Mouse (Mus musculus) forebrain, postnatal 0 days (tissue): ENCODE data around the gene Flt1. TPM values are rescaled to one million over a fixed set of nuclear protein-coding genes. Genes with fewer than 3 reads are reported as not detected.

ENCODE experiments used
- ATAC-seq: fragments of 200-750 bp; cut with Nextera tagmentation; 2 replicates; pipeline ENCODE4 v1.8.0; 2017; ENCODE audit warnings: mild to moderate bottlenecking, moderate library complexity
- DNase-seq: peaks from one replicate; pipeline ENCODE4 v3.0.0-alpha.2; 2015
- H3K27ac ChIP-seq: fragments of 300-500 bp; sonication (generic); 2 replicates; pipeline ENCODE4 v1.5.1; 2014; ENCODE audit warnings: low read depth, mild to moderate bottlenecking, antibody characterized with exemption, low read length, moderate library complexity, mixed read lengths
- H3K27me3 ChIP-seq: fragments of 300-500 bp; sonication (generic); 2 replicates; pipeline ENCODE4 v1.6.1; 2014; ENCODE audit warnings: mild to moderate bottlenecking, low read length, mixed read lengths; ENCODE audit not compliant: insufficient read depth
- H3K36me3 ChIP-seq: fragments of 300-500 bp; sonication (generic); 2 replicates; pipeline ENCODE4 v1.6.1; 2014; ENCODE audit warnings: mild to moderate bottlenecking, moderate library complexity; ENCODE audit not compliant: insufficient read depth
- H3K4me1 ChIP-seq: fragments of 300-500 bp; sonication (generic); 2 replicates; pipeline ENCODE4 v1.6.1; 2014; ENCODE audit warnings: antibody characterized with exemption; ENCODE audit not compliant: insufficient read depth
- H3K4me2 ChIP-seq: fragments of 300-500 bp; sonication (generic); 2 replicates; pipeline ENCODE4 v1.6.1; 2014; ENCODE audit warnings: low read depth, mild to moderate bottlenecking, moderate library complexity
- H3K4me3 ChIP-seq: fragments of 300-500 bp; sonication (generic); 2 replicates; pipeline ENCODE4 v1.5.1; 2014; ENCODE audit warnings: low read depth, low read length, mixed read lengths
- H3K9ac ChIP-seq: fragments of 300-500 bp; sonication (generic); 2 replicates; pipeline ENCODE4 v1.6.1; 2014; ENCODE audit warnings: mild to moderate bottlenecking
- H3K9me3 ChIP-seq: fragments of 300-500 bp; sonication (generic); 2 replicates; pipeline ENCODE4 v1.6.1; 2016; ENCODE audit warnings: low read length
- CTCF ChIP-seq: sonication (generic); IDR thresholded peaks from 2 replicates; pipeline ENCODE4 v1.5.1; 2016; ENCODE audit warnings: antibody characterized with exemption, control low read depth, low read depth
- WGBS: fragments of 180-500 bp; shearing (Covaris S2); extraction: QIAGEN DNeasy Blood & Tissue Kit; methylation state at CpG from one replicate; pipeline ENCODE4 v1.1.7; 2014; 5-methylcytosine and 5-hydroxymethylcytosine counted together
- polyA plus RNA-seq: library from polyadenylated mRNA; unstranded; fragments of >200 nt; fragmentation: Nextera tagmentation; extraction: Ambion mirVana; gene quantifications from 2 replicates; pipeline ENCODE4 v1.2.1, GENCODE M21; 2015
- total RNA-seq: library from RNA; depleted of rRNA; stranded (reverse); fragments of >200 nt; gene quantifications from 2 replicates; pipeline ENCODE4 v1.2.3, GENCODE M21; 2014

Flt1 gene
- total and polyA plus RNA-seq, 2 experiments from 2014 or later, result 10.1 to 11.6 TPM

DNA sequence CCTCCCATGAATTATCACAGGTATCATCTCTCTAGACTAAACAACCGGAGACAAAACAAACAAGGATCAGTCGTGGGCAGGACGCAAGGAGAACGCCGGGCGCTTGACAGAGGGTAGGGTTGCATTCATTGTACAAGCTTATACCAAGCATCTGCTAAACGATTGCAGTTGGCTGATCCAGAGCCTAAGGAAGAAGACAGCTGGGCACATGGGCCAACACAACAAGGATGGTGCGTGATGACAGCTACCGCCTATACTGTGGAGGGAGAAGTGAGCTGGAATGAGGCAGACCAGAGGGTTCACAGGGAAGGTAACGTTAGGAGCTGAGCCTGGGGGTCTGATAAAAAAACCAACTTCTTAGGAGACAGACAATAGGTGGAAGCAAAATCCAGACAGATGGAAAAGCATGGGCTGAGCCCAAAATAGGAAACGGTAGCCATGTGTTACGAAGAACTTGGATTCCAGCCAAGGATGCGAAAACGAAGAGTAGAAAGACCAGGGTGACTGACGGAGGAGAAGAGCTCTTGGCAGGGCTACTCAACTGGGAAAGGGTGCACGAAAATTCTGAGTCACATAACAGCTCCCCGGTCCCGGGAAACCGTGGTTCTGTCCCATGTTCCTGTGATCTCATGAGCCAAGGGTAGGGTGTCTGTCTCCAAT lies 53.9 kb downstream of the Flt1 start:
- H3K9ac ChIP-seq, result no peak overlapping the region
- H3K27ac ChIP-seq, result no peak overlapping the region
- peak; percentile 74 for ATAC-seq
- WGBS, result 59% methylated on average over 19 of the region's 19 CpGs
- peak; percentile 64 for DNase-seq
- H3K9me3 ChIP-seq, result no peaks in the 10 kb centered on the region
- H3K4me1 ChIP-seq, result peaks cover 5% of the 10 kb centered on the region; the same call in 1 of the 2 replicates
- no peak for TF ChIP-seq CTCF
- H3K4me3 ChIP-seq, result no peak overlapping the region
- no peaks in the 10 kb centered on the region for H3K36me3 ChIP-seq
- no peaks in the 10 kb centered on the region for H3K27me3 ChIP-seq
- H3K4me2 ChIP-seq, result 0 out of 2 replicates have a peak overlapping the region, but pooled peaks have one; percentile 3

DNA sequence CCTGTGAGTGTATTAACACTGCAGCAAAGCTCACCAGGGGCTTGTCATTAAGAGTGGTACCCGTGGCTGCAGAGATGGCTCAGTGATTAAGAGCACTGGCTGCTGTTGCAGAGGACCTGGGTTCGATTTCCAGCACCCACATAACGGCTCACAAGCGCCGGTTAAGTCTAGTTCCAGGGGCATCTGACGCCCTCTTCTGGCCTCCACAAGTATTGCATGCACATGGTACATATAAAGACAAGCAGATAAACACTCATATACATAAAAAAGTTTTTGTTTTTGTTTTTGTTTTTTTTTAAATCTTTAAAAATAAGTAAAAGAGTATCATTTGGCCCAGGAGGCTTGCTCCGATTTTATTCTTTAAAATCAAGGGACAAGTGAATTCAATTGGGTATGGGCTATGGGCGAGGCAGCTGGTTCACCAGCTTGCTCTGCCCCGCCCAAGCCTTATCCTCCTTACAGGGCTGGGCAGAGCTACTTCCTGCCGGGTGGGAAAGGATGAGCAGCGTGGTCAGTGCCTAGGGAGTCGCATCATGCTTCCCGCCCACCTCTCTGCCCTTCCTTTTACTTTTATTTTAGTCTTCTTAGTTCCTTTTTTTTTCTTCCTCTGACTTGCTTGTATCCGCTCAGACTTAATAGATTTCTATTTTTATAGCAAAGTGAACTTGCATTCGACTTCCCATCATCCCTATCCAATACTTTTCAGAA lies 57.0 kb downstream of the Flt1 start:
- no peaks in the 10 kb centered on the region for H3K27me3 ChIP-seq
- H3K4me2 ChIP-seq, result no peak overlapping the region
- H3K9me3 ChIP-seq, result no peaks in the 10 kb centered on the region
- H3K27ac ChIP-seq, result no peak overlapping the region
- TF ChIP-seq CTCF, result 0 out of 2 replicates have a peak, but pooled peaks have one; percentile 8
- 90% methylated on average over 15 of the region's 15 CpGs for WGBS
- H3K4me3 ChIP-seq, result no peak overlapping the region
- DNase-seq, result no peak
- H3K9ac ChIP-seq, result no peak overlapping the region
- peaks cover 5% of the 10 kb centered on the region; the same call in 1 of the 2 replicates for H3K4me1 ChIP-seq
- no peak for ATAC-seq
- H3K36me3 ChIP-seq, result no peaks in the 10 kb centered on the region

DNA sequence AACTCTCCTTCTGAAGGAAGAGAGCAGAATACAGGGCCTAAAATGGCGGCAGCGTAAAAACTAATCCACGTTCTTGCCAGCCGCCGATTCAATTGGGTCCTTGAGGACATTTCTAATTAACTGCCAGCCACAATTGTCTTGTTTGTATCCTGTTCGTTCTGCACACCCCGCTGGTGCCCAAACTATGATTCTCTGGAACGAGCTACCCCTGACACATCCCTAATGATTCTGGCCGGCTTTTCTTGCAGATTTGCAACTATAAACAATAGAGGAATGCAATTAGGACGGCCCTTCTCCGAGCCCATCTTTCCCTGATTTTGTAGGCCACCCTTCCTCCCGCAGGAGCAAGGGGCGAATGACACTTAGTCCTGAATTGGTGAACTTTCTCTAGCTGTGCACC lies 59.9 kb downstream of the Flt1 start:
- DNase-seq (no peak), ATAC-seq (no peak)
- no peak for TF ChIP-seq CTCF
- WGBS, result 47% methylated on average over 13 of the region's 13 CpGs
- no peak overlapping the region for H3K27ac ChIP-seq
- no peaks in the 10 kb centered on the region for H3K27me3 ChIP-seq
- H3K9me3 ChIP-seq, result no peaks in the 10 kb centered on the region
- H3K36me3 ChIP-seq, result no peaks in the 10 kb centered on the region
- no peak overlapping the region for H3K4me2 ChIP-seq
- no peak overlapping the region for H3K9ac ChIP-seq
- no peaks in the 10 kb centered on the region for H3K4me1 ChIP-seq
- H3K4me3 ChIP-seq, result no peak overlapping the region

- DNase-seq (no peak), ATAC-seq (no peak)
- H3K4me2 ChIP-seq, result no peak overlapping the region
- 82% methylated on average over 9 of the region's 9 CpGs for WGBS
- H3K9me3 ChIP-seq, result no peaks in the 10 kb centered on the region
- no peak overlapping the region for H3K4me3 ChIP-seq
- H3K36me3 ChIP-seq, result no peaks in the 10 kb centered on the region
- no peak overlapping the region for H3K27ac ChIP-seq
- no peaks in the 10 kb centered on the region for H3K4me1 ChIP-seq
- no peaks in the 10 kb centered on the region for H3K27me3 ChIP-seq
- TF ChIP-seq CTCF, result no peak
- H3K9ac ChIP-seq, result no peak overlapping the region
These were observed 60.4 kb downstream of the Flt1 start for GRCm38 (mm10) chr5:147665381-147665780.

DNA sequence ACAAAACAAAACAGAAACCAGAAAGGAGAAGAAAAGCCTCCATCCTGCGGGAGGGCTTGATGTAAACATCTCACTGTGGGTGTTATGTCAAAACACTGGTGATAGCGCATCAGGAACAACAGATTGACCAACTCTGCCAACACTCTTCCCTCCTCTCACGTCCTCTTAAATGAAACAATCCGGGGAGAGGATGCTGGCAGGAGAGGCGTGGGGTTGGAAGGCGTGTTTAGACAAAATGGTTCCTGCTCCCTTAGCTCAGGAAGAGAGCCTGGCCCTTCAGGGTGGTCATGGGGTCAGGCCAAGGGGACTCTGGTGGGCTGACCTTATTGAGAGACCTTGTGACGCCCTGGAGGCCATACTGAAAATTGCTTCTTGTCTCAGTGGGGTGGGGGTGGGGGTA lies 65.9 kb downstream of the Flt1 start:
- no peak overlapping the region for H3K9ac ChIP-seq
- no peak overlapping the region for H3K4me2 ChIP-seq
- H3K4me1 ChIP-seq, result no peaks in the 10 kb centered on the region
- DNase-seq (no peak), ATAC-seq (no peak)
- H3K27ac ChIP-seq, result no peak overlapping the region
- H3K9me3 ChIP-seq, result no peaks in the 10 kb centered on the region
- WGBS, result 74% methylated on average over 7 of the region's 7 CpGs
- no peaks in the 10 kb centered on the region for H3K27me3 ChIP-seq
- no peak for TF ChIP-seq CTCF
- no peaks in the 10 kb centered on the region for H3K36me3 ChIP-seq
- no peak overlapping the region for H3K4me3 ChIP-seq

GRCm38 (mm10) chr5:147657882-147658855 lies 67.6 kb downstream of the Flt1 start:
- DNase-seq, result no peak

More at GRCm38 (mm10) chr5:147657882-147658855, 67.6 kb downstream of the Flt1 start:
- Histone ChIP-seq H3K27ac (no peak overlapping the region), H3K4me1 (no peaks in the 10 kb centered on the region), H3K9ac (no peak overlapping the region), H3K27me3 (no peaks in the 10 kb centered on the region), H3K9me3 (no peaks in the 10 kb centered on the region), H3K4me2 (no peak overlapping the region), H3K4me3 (no peak overlapping the region), H3K36me3 (no peaks in the 10 kb centered on the region)
- ATAC-seq, result no peak
- WGBS, result 74% methylated on average over 17 of the region's 17 CpGs
- no peak for TF ChIP-seq CTCF
